Mouse (Mus musculus): Measurements from ENCODE around the gene Chd2. TPM values are rescaled to one million over a fixed set of nuclear protein-coding genes. Genes with fewer than 3 reads are reported as not detected.
A peak's percentile ranks its signal among the peaks of the same experiment; 100 is the strongest.

The Chd2 gene
- polyA plus RNA-seq, 2 experiments from 2014 or later: 136 to 151 TPM

GRCm38 (mm10) chr7:73520231-73520630 lies 21.4 kb downstream of the Chd2 start:
- ATAC-seq: no peak

- no peak for ATAC-seq
Measured at GRCm38 (mm10) chr7:73519060-73519796, 22.4 kb downstream of the Chd2 start.

- peak; percentile 15 for ATAC-seq
Measured at GRCm38 (mm10) chr7:73518373-73518980, 23.2 kb downstream of the Chd2 start.

- peak; percentile 57 for ATAC-seq
Measured at GRCm38 (mm10) chr7:73517432-73518054, 24.1 kb downstream of the Chd2 start.

GRCm38 (mm10) chr7:73516820-73517219 lies 24.8 kb downstream of the Chd2 start:
- no peak for ATAC-seq

- ATAC-seq: no peak
Measured at GRCm38 (mm10) chr7:73514560-73514959, 27.1 kb downstream of the Chd2 start.

- no peak for ATAC-seq
Measured at GRCm38 (mm10) chr7:73512422-73512821, 29.2 kb downstream of the Chd2 start.

- no peak for ATAC-seq
Measured at GRCm38 (mm10) chr7:73508688-73509087, 32.9 kb downstream of the Chd2 start.

GRCm38 (mm10) chr7:73507491-73507890 lies 34.1 kb downstream of the Chd2 start:
- no peak for ATAC-seq

GRCm38 (mm10) chr7:73506852-73507251 lies 34.8 kb downstream of the Chd2 start:
- no peak for ATAC-seq

- no peak for ATAC-seq
Measured at GRCm38 (mm10) chr7:73505266-73505665, 36.4 kb downstream of the Chd2 start.

GRCm38 (mm10) chr7:73498200-73498599 lies 43.4 kb downstream of the Chd2 start:
- no peak for ATAC-seq

GRCm38 (mm10) chr7:73489261-73489660 lies 52.4 kb downstream of the Chd2 start:
- no peak for ATAC-seq

GRCm38 (mm10) chr7:73481094-73481493 lies 60.5 kb downstream of the Chd2 start:
- peak; percentile 24 for ATAC-seq

GRCm38 (mm10) chr7:73479506-73479905 lies 62.1 kb downstream of the Chd2 start:
- ATAC-seq: peak; percentile 74

GRCm38 (mm10) chr7:73478157-73479058 lies 63.2 kb downstream of the Chd2 start:
- no peak for ATAC-seq

- no peak for ATAC-seq
Measured at GRCm38 (mm10) chr7:73467741-73468140, 73.9 kb downstream of the Chd2 start.

- no peak for ATAC-seq
Measured at GRCm38 (mm10) chr7:73463546-73463945, 78.1 kb downstream of the Chd2 start.

- no peak for ATAC-seq
Measured at GRCm38 (mm10) chr7:73454113-73454512, 87.5 kb downstream of the Chd2 start.

GRCm38 (mm10) chr7:73452187-73452808 lies 89.3 kb downstream of the Chd2 start:
- no peak for ATAC-seq

- ATAC-seq: no peak
Measured at GRCm38 (mm10) chr7:73451594-73451993, 90.0 kb downstream of the Chd2 start.

GRCm38 (mm10) chr7:73442246-73442645 lies 99.4 kb downstream of the Chd2 start:
- ATAC-seq: no peak

Measured in activated CD4-positive, CD25-positive, alpha-beta regulatory T cell, adult 4 months (primary cell).